Mouse (Mus musculus) C2C12 (cell line): ENCODE measurements at regions not wholly inside any gene's neighbourhood (a gene's known extent, or its start where the extent isn't known, plus 50 kb on each side); places are given as distances from the start of the nearest gene placed in this dataset.

Source experiments
- CTCF ChIP-seq: IDR thresholded peaks from one replicate; pipeline ENCODE4 v1.5.1; 2011; ENCODE audit not compliant: control insufficient read depth, insufficient read depth, insufficient read length
- FOSL1 ChIP-seq: IDR thresholded peaks from one replicate; pipeline ENCODE4 v1.8.0; 2011; ENCODE audit warnings: mild to moderate bottlenecking, low read length; ENCODE audit not compliant: poor library complexity, insufficient read depth, severe bottlenecking
- MAX ChIP-seq: IDR thresholded peaks from one replicate; pipeline ENCODE4 v1.6.1; 2011; ENCODE audit warnings: mild to moderate bottlenecking, control low read depth
- MYOG ChIP-seq: IDR thresholded peaks from one replicate; pipeline ENCODE4 v1.6.1; 2011; ENCODE audit not compliant: control insufficient read depth, insufficient read length; ENCODE audit errors: extremely low read depth
- USF1 ChIP-seq: IDR thresholded peaks from one replicate; pipeline ENCODE4 v1.6.1; 2011; ENCODE audit warnings: low read depth, mild to moderate bottlenecking, control low read depth, moderate library complexity

- TF ChIP-seq CTCF (no peak), FOSL1 (no peak), MAX (no peak), USF1 (no peak), MYOG (no peak)
Measured at GRCm38 (mm10) chr4:105305931-105306330, 148.8 kb downstream of the Plpp3 start.
